Mouse (Mus musculus) megakaryocyte, embryonic 14.5 days (primary cell): ENCODE results near the gene Ccdc8. TPM values are rescaled to one million over a fixed set of nuclear protein-coding genes. Genes with fewer than 3 reads are reported as not detected.

Experiments used
- H3K27me3 ChIP-seq: replicated peaks from 2 replicates; pipeline ENCODE3; 2012; ENCODE audit warnings: inconsistent platforms
- H3K36me3 ChIP-seq: replicated peaks from 2 replicates; pipeline ENCODE3; 2012; ENCODE audit warnings: low read length, inconsistent platforms, mixed read lengths
- H3K4me1 ChIP-seq: 2 replicates; pipeline ENCODE4 v1.6.1; 2012; ENCODE audit warnings: inconsistent platforms
- H3K4me3 ChIP-seq: replicated peaks from 2 replicates; pipeline ENCODE3; 2012; ENCODE audit warnings: moderate library complexity, mild to moderate bottlenecking, inconsistent platforms
- H3K9me3 ChIP-seq: 2 replicates; pipeline ENCODE4 v1.6.1; 2012; ENCODE audit warnings: inconsistent platforms
- FLI1 ChIP-seq: IDR thresholded peaks from 2 replicates; pipeline ENCODE4 v1.6.1; 2012; ENCODE audit warnings: low read length, inconsistent platforms, mixed read lengths
- GATA1 ChIP-seq: IDR thresholded peaks from 3 replicates; pipeline ENCODE4 v1.6.1; 2012; ENCODE audit warnings: mixed read lengths, low read length, inconsistent platforms, borderline replicate concordance
- polyA plus RNA-seq: library from polyadenylated mRNA; stranded (reverse); fragments of >175 nt; gene quantifications from 2 replicates; pipeline ENCODE4 v1.2.3, GENCODE M21; 2012; ENCODE audit warnings: low replicate concordance; ENCODE audit not compliant: insufficient read depth

The Ccdc8 gene
- polyA plus RNA-seq, 1 experiment, result 5.3 TPM

- no peaks in the 10 kb centered on the region for H3K36me3 ChIP-seq
- H3K9me3 ChIP-seq, result 0 out of 2 replicates have a peak, but pooled peaks cover 4% of the 10 kb centered on the region
These were observed 18.5 kb upstream of the Ccdc8 start for GRCm38 (mm10) chr7:16974018-16974417.

GRCm38 (mm10) chr7:16976298-16976697, 16.2 kb upstream of the Ccdc8 start:
- Histone ChIP-seq H3K4me1 (peaks cover 21% of the 10 kb centered on the region), H3K36me3 (no peaks in the 10 kb centered on the region), H3K4me3 (no peak overlapping the region), H3K9me3 (no peaks in the 10 kb centered on the region), H3K27me3 (no peaks in the 10 kb centered on the region)
- TF ChIP-seq GATA1 (no peak), FLI1 (no peak)

More at GRCm38 (mm10) chr7:16974018-16974417, 18.5 kb upstream of the Ccdc8 start:
- H3K27me3 ChIP-seq, result no peaks in the 10 kb centered on the region
- peaks cover 3% of the 10 kb centered on the region; the same call in 1 of the 2 replicates for H3K4me1 ChIP-seq
- no peak overlapping the region for H3K4me3 ChIP-seq
- TF ChIP-seq GATA1, result no peak
- TF ChIP-seq FLI1, result no peak

- Histone ChIP-seq H3K27me3 (no peaks in the 10 kb centered on the region), H3K9me3 (no peaks in the 10 kb centered on the region), H3K4me1 (peaks cover 36% of the 10 kb centered on the region), H3K4me3 (no peak overlapping the region), H3K36me3 (no peaks in the 10 kb centered on the region)
- TF ChIP-seq FLI1 (no peak), GATA1 (no peak)
These were observed 14.3 kb upstream of the Ccdc8 start for GRCm38 (mm10) chr7:16978173-16978572.

- Histone ChIP-seq H3K4me1 (peaks cover 40% of the 10 kb centered on the region), H3K4me3 (no peak overlapping the region), H3K9me3 (no peaks in the 10 kb centered on the region), H3K27me3 (no peaks in the 10 kb centered on the region), H3K36me3 (no peaks in the 10 kb centered on the region)
- TF ChIP-seq GATA1 (no peak), FLI1 (no peak)
These were observed 13.9 kb upstream of the Ccdc8 start for GRCm38 (mm10) chr7:16978593-16978992.

GRCm38 (mm10) chr7:16980348-16980747, 12.2 kb upstream of the Ccdc8 start:
- peak overlapping the region; percentile 89 for H3K4me3 ChIP-seq
- H3K27me3 ChIP-seq, result no peaks in the 10 kb centered on the region
- no peaks in the 10 kb centered on the region for H3K9me3 ChIP-seq
- TF ChIP-seq FLI1, result no peak
- H3K36me3 ChIP-seq, result no peaks in the 10 kb centered on the region
- peaks cover 45% of the 10 kb centered on the region for H3K4me1 ChIP-seq

- Histone ChIP-seq H3K36me3 (no peaks in the 10 kb centered on the region), H3K4me3 (peak within 1 kb of the TSS; percentile 68)
- TF ChIP-seq FLI1 (no peak), GATA1 (no peak)
These were observed 9.5 kb upstream of the Ccdc8 start, which contains the start of gene Gm42372 for GRCm38 (mm10) chr7:16982859-16983568. Gm42372 (plus strand) TSS chr7:16983086.

GRCm38 (mm10) chr7:16987541-16988149, 4.9 kb upstream of the Ccdc8 start:
- Histone ChIP-seq H3K27me3 (no peaks in the 10 kb centered on the region), H3K9me3 (no peaks in the 10 kb centered on the region), H3K4me1 (peaks cover 59% of the 10 kb centered on the region), H3K36me3 (no peaks in the 10 kb centered on the region), H3K4me3 (no peak overlapping the region)
- TF ChIP-seq GATA1 (no peak), FLI1 (no peak)

More at GRCm38 (mm10) chr7:16982859-16983568, 9.5 kb upstream of the Ccdc8 start, which contains the start of gene Gm42372:
- no peaks in the 10 kb centered on the region for H3K9me3 ChIP-seq
- no peaks in the 10 kb centered on the region for H3K27me3 ChIP-seq
- peaks cover 64% of the 10 kb centered on the region for H3K4me1 ChIP-seq

- H3K4me3 ChIP-seq, result no peak overlapping the region
- no peaks in the 10 kb centered on the region for H3K36me3 ChIP-seq
- H3K9me3 ChIP-seq, result no peaks in the 10 kb centered on the region
- peaks cover 54% of the 10 kb centered on the region for H3K4me1 ChIP-seq
- no peak for TF ChIP-seq GATA1
- no peak for TF ChIP-seq FLI1
- H3K27me3 ChIP-seq, result no peaks in the 10 kb centered on the region
These were observed 4.1 kb upstream of the Ccdc8 start for GRCm38 (mm10) chr7:16988405-16988804.

GRCm38 (mm10) chr7:16990006-16990744, 2.3 kb upstream of the Ccdc8 start:
- H3K9me3 ChIP-seq, result no peaks in the 10 kb centered on the region
- peaks cover 2% of the 10 kb centered on the region for H3K27me3 ChIP-seq
- H3K4me1 ChIP-seq, result peaks cover 62% of the 10 kb centered on the region
- H3K36me3 ChIP-seq, result peaks cover 6% of the 10 kb centered on the region
- peak overlapping the region; percentile 28 for H3K4me3 ChIP-seq
- TF ChIP-seq GATA1 (0 out of 3 replicates have a peak, but pooled peaks have one; percentile 17), FLI1 (no peak)
